Mouse (Mus musculus) C3H10T1/2 (cell line): ENCODE data around the gene Cyp24a1. TPM values are rescaled to one million over a fixed set of nuclear protein-coding genes. Genes with fewer than 3 reads are reported as not detected.

Experiments
- polyA plus RNA-seq, 2 experiments: library from polyadenylated mRNA; unstranded; fragments of >200 nt; fragmentation: generic; extraction: Trizol; gene quantifications; one replicate each; pipeline ENCODE4 v1.2.1; 2012; ENCODE audit warnings: missing spikeins in 2 of 2

The Cyp24a1 gene
- polyA plus RNA-seq, result not detected

GRCm38 (mm10) chr2:170497091-170497566, at the start of gene Cyp24a1:
Gene Cyp24a1 (minus strand): TSS chr2:170497145.

GRCm38 (mm10) chr2:170496154-170496930, 603 bp downstream of the Cyp24a1 start, which contains the start of gene Pfdn4:
Gene Pfdn4 (plus strand): TSS chr2:170496428.

Other genes with a start within 250 kb of the Cyp24a1 start
- gene Bcas1, start 69.3 kb downstream of the Cyp24a1 start, polyA plus RNA-seq, result under 1 TPM in 1 of 2 experiments, not detected in 1; 0.08 TPM
- 10 to 100 TPM in 1 of 2 experiments, 1 to 10 TPM in 1; 4.3 to 13.5 TPM for gene Pfdn4, start 717 bp downstream of the Cyp24a1 start, polyA plus RNA-seq
- gene 4930470P17Rik, start 104.9 kb upstream of the Cyp24a1 start, polyA plus RNA-seq, result not detected
- gene Dok5, start 234.7 kb upstream of the Cyp24a1 start, polyA plus RNA-seq, result not detected